Mouse (Mus musculus): ENCODE results near the gene Upp2. TPM values are rescaled to one million over a fixed set of nuclear protein-coding genes. Genes with fewer than 3 reads are reported as not detected.

Upp2 gene
- polyA plus RNA-seq, 1 experiment from 2014 or later = 7.5 TPM

- Histone ChIP-seq H3K4me2 (no peak overlapping the region), H3K4me1 (replicated peaks) (no peaks in the 10 kb centered on the region), H3K4me3 (no peak overlapping the region), H3K9ac (no peak overlapping the region), H3K9me3 (replicated peaks) (no peaks in the 10 kb centered on the region), H3K27me3 (no peaks in the 10 kb centered on the region), H3K27ac (no peak overlapping the region), H3K36me3 (no peaks in the 10 kb centered on the region)
- no peak for ATAC-seq (replicated peaks; ENCODE audit: insufficient number of reproducible peaks, insufficient read depth, low FRiP score, low read depth)
- 74% methylated on average over 9 of the region's 9 CpGs for WGBS
Observed at GRCm38 (mm10) chr2:58799126-58799525, 232.0 kb downstream of the Upp2 start.

- ATAC-seq (replicated peaks; ENCODE audit: insufficient number of reproducible peaks, insufficient read depth, low FRiP score, low read depth) = no peak
Observed at GRCm38 (mm10) chr2:58799623-58800022, 232.5 kb downstream of the Upp2 start.

DNA sequence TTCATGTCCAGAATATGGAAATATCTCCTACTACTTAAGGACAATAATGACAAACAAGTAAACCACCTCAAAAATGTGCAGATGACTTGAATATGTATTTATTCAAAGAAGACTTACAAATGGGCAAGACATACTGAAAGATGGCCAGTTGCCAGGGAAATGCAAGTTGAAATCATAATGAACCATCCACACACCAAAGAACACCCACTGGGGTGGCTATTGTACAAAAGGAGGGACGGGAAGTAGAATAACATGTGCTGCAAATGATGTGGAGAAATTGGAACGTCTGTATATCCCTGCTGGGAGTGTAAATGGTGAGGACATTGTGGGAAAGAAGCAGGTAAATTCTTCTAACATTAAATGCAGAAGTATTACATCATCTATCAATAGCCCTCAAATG lies 245.8 kb downstream of the Upp2 start:
- Histone ChIP-seq H3K4me3 (no peak overlapping the region), H3K9me3 (replicated peaks) (no peaks in the 10 kb centered on the region), H3K4me1 (replicated peaks) (no peaks in the 10 kb centered on the region), H3K4me2 (no peak overlapping the region), H3K36me3 (no peaks in the 10 kb centered on the region), H3K9ac (no peak overlapping the region), H3K27me3 (no peaks in the 10 kb centered on the region), H3K27ac (no peak overlapping the region)
- WGBS = 59% methylated on average over 2 of the region's 2 CpGs
- ATAC-seq (replicated peaks; ENCODE audit: insufficient number of reproducible peaks, insufficient read depth, low FRiP score, low read depth) = no peak

More at GRCm38 (mm10) chr2:58799623-58800022, 232.5 kb downstream of the Upp2 start:
- H3K27ac ChIP-seq = no peak overlapping the region
- H3K4me3 ChIP-seq = no peak overlapping the region
- H3K4me1 ChIP-seq (replicated peaks) = no peaks in the 10 kb centered on the region
- H3K9ac ChIP-seq = no peak overlapping the region
- WGBS = 68% methylated on average over 5 of the region's 5 CpGs
- H3K36me3 ChIP-seq = no peaks in the 10 kb centered on the region
- no peaks in the 10 kb centered on the region for H3K27me3 ChIP-seq
- no peaks in the 10 kb centered on the region for H3K9me3 ChIP-seq (replicated peaks)
- H3K4me2 ChIP-seq = no peak overlapping the region

DNA sequence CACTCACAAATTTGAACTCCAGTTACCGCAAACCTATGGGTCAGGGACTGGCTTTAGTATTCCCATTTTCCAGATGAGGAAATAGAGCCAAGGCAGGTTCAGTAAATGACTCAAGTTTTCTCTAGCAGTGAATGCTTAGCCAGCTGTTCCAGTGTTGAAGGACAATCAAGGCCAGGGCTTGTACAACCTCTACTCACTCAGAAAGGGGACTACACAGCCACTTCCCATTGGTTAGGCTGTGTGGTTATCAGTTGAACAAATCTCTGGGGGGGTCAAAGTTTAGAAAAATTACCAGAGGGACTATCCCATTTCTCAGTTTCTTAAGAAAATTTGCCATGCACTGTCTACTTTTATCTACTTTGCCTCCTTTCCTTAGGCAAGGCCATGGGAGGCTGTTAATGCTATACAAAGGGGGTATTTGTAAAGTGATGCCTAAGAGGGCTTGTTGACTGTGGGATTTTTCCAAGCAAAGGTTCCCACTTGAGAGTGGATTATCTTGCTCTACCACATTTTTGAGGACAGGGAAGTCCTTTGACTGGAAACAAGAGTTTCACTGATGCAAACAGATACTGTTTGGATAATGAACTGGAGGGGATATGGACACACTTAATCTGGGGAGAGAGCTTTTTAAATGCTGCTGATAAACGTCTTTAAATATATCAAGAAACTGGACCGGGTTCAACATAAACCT lies 262.0 kb downstream of the Upp2 start:
- Histone ChIP-seq H3K4me2 (no peak overlapping the region), H3K27ac (no peak overlapping the region), H3K9me3 (replicated peaks) (no peaks in the 10 kb centered on the region), H3K27me3 (no peaks in the 10 kb centered on the region), H3K4me3 (no peak overlapping the region), H3K4me1 (replicated peaks) (0 out of 2 replicates have a peak, but pooled peaks cover 2% of the 10 kb centered on the region), H3K36me3 (no peaks in the 10 kb centered on the region), H3K9ac (no peak overlapping the region)
- ATAC-seq (replicated peaks; ENCODE audit: insufficient number of reproducible peaks, insufficient read depth, low FRiP score, low read depth) = no peak
- WGBS = 60% methylated on average over 3 of the region's 3 CpGs

DNA sequence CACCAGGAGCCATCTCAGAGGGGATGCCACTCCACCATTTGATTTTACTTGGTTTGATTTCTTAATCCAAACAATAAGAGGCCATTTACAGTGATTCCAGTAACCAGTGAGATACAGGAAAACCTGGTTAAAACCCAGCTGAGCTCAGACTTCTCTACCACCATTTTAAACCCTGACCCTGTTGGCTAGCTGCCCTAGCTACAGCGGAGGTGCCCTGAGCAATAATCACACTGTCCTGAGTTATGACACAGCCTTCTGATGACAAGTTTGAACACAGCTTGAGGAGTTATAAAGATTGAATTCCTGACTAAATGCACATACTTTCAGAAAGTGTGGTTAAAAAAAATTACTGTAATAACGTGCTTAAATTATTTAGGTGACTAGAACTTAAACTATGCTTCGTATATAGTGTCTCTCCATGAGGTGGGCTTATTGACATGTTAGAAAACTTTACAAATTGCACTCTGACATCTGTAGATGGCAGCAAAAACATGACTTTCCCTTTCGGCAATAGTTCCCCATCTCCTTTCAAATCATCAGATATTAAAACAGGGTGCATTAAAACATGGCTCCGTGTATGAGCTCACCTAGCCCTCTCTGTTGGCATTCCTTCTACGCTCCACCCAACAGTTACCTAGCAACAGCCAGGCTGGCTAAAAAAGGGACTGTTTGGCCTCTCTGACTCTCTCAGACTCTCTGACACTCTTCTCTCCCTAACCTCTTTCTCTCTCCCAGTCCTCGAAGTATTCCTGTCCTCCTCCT lies 263.1 kb downstream of the Upp2 start:
- peak overlapping the region; percentile 21; the same call in 1 of the 2 replicates for H3K4me2 ChIP-seq
- 50% methylated on average over 7 of the region's 7 CpGs for WGBS
- H3K9ac ChIP-seq = no peak overlapping the region
- H3K36me3 ChIP-seq = no peaks in the 10 kb centered on the region
- no peak overlapping the region for H3K27ac ChIP-seq
- no peaks in the 10 kb centered on the region for H3K9me3 ChIP-seq (replicated peaks)
- H3K4me1 ChIP-seq (replicated peaks) = 0 out of 2 replicates have a peak, but pooled peaks cover 2% of the 10 kb centered on the region
- H3K27me3 ChIP-seq = no peaks in the 10 kb centered on the region
- no peak overlapping the region for H3K4me3 ChIP-seq
- ATAC-seq (replicated peaks; ENCODE audit: insufficient number of reproducible peaks, insufficient read depth, low FRiP score, low read depth) = no peak

- Histone ChIP-seq H3K27me3 (no peaks in the 10 kb centered on the region), H3K4me2 (no peak overlapping the region), H3K9me3 (replicated peaks) (no peaks in the 10 kb centered on the region), H3K4me3 (no peak overlapping the region), H3K27ac (no peak overlapping the region), H3K36me3 (no peaks in the 10 kb centered on the region), H3K9ac (no peak overlapping the region), H3K4me1 (replicated peaks) (0 out of 2 replicates have a peak, but pooled peaks cover 2% of the 10 kb centered on the region)
- 85% methylated on average over 20 of the region's 20 CpGs for WGBS
- no peak for ATAC-seq (replicated peaks; ENCODE audit: insufficient number of reproducible peaks, insufficient read depth, low FRiP score, low read depth)
Observed at GRCm38 (mm10) chr2:58832253-58832980, 265.3 kb downstream of the Upp2 start.

GRCm38 (mm10) chr2:58841021-58841420 lies 273.9 kb downstream of the Upp2 start:
- Histone ChIP-seq H3K4me3 (no peak overlapping the region), H3K27ac (no peak overlapping the region), H3K36me3 (no peaks in the 10 kb centered on the region), H3K4me1 (replicated peaks) (no peaks in the 10 kb centered on the region), H3K9me3 (replicated peaks) (no peaks in the 10 kb centered on the region), H3K27me3 (no peaks in the 10 kb centered on the region), H3K4me2 (no peak overlapping the region), H3K9ac (no peak overlapping the region)
- 83% methylated on average over 3 of the region's 3 CpGs for WGBS
- no peak for ATAC-seq (replicated peaks; ENCODE audit: insufficient number of reproducible peaks, insufficient read depth, low FRiP score, low read depth)

DNA sequence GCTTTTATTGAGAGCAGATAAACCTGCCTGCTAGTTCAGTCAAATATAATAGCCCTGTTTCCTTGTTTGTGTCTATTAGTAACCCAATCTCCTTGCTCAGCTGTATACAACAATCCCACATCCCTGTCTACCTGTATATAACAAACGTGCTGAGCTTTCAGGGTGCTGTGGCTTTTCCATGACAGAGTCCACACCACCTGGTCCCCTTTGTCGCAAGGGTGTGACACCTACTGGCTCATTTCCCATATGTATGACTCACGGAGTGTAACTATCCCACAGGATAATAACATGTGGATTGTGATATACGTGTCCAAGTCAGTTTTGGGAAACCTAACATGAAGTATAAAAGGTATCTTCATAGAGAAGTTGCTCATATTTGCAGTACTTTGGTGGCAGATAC lies 275.3 kb downstream of the Upp2 start:
- H3K4me2 ChIP-seq = no peak overlapping the region
- no peaks in the 10 kb centered on the region for H3K36me3 ChIP-seq
- no peak overlapping the region for H3K9ac ChIP-seq
- no peak overlapping the region for H3K4me3 ChIP-seq
- ATAC-seq (replicated peaks; ENCODE audit: insufficient number of reproducible peaks, insufficient read depth, low FRiP score, low read depth) = no peak
- H3K4me1 ChIP-seq (replicated peaks) = no peaks in the 10 kb centered on the region
- no peaks in the 10 kb centered on the region for H3K9me3 ChIP-seq (replicated peaks)
- H3K27me3 ChIP-seq = no peaks in the 10 kb centered on the region
- 74% methylated on average over 4 of the region's 4 CpGs for WGBS
- H3K27ac ChIP-seq = no peak overlapping the region

Other genes starting within 250 kb of the Upp2 start
- gene Acvr1c, start 209.4 kb upstream of the Upp2 start, polyA plus RNA-seq (2015; fragmentation: Nextera tagmentation; extraction: Ambion mirVana) = 1.3 TPM in 2 replicates
- gene Gm17409, start 97.2 kb upstream of the Upp2 start, polyA plus RNA-seq (2015; fragmentation: Nextera tagmentation; extraction: Ambion mirVana) = not detected in 2 replicates
- 8.6 and 8.8 TPM in 2 replicates for gene Acvr1, start 141 bp upstream of the Upp2 start, polyA plus RNA-seq (2015; fragmentation: Nextera tagmentation; extraction: Ambion mirVana)

All from heart, embryonic 15.5 days (tissue).